19 mouse cellular contexts compared by ENCODE assay signal in genomic region chr5:111164348-111164920, GRCm38 (mm10).
A peak's percentile ranks its signal among the peaks of the same experiment; 100 is the strongest.
DNase-seq lines count a peak whose midpoint lies in the region; ATAC-seq and TF ChIP-seq lines count a peak whose summit lies in the region.
"Had no signal": no experiment of that assay in that cellular context is flagged by ENCODE, and none has a peak within 500 bp of the region (broad histone marks: within the 10 kb centered on the region; RNA-seq: fewer than 3 reads in every experiment).

No protein-coding gene starts in this region.

- H3K27ac ChIP-seq in forebrain, embryonic 14.5 days (ENCODE audit: low read depth, low read length) = 0 out of 2 replicates have a peak overlapping the region, but pooled peaks have one; percentile 66
- no peak overlapping the region for H3K27ac ChIP-seq in forebrain, postnatal 0 days (ENCODE audit: low read depth, low read length)
- 0 out of 2 replicates have a peak overlapping the region, but pooled peaks have one; percentile 31 for H3K27ac ChIP-seq in neural tube, embryonic 11.5 days (ENCODE audit: low read depth, low read length)
- peak overlapping the region; percentile 69 for H3K27ac ChIP-seq in midbrain, embryonic 15.5 days
- H3K27ac ChIP-seq: embryonic facial prominence, embryonic 12.5 days; limb, embryonic 10.5 days; stomach, embryonic 15.5 days had no signal

- peaks cover 37% of the 10 kb centered on the region for H3K4me1 ChIP-seq in forebrain, embryonic 14.5 days (ENCODE audit: control insufficient read depth, insufficient read depth, low read length)
- peaks cover 23% of the 10 kb centered on the region for H3K4me1 ChIP-seq in forebrain, postnatal 0 days (ENCODE audit: insufficient read depth)
- peaks cover 23% of the 10 kb centered on the region for H3K4me1 ChIP-seq in neural tube, embryonic 11.5 days (ENCODE audit: control insufficient read depth, insufficient read depth, low read length)
- H3K4me1 ChIP-seq in midbrain, embryonic 15.5 days = peaks cover 65% of the 10 kb centered on the region

- WGBS in forebrain, embryonic 14.5 days = 32% methylated on average over 9 of the region's 9 CpGs
- 31% methylated on average over 9 of the region's 9 CpGs for WGBS in forebrain, postnatal 0 days
- WGBS in neural tube, embryonic 11.5 days = 25% methylated on average over 9 of the region's 9 CpGs
- 15% methylated on average over 9 of the region's 9 CpGs for WGBS in midbrain, embryonic 15.5 days

- no peaks in the 10 kb centered on the region for H3K27me3 ChIP-seq in forebrain, embryonic 14.5 days (replicated peaks; ENCODE audit: control insufficient read depth, insufficient read depth, low read length)
- H3K27me3 ChIP-seq in forebrain, postnatal 0 days (ENCODE audit: insufficient read depth, low read length) = no peaks in the 10 kb centered on the region
- H3K27me3 ChIP-seq in neural tube, embryonic 11.5 days (ENCODE audit: control insufficient read depth, insufficient read depth, low read length) = no peaks in the 10 kb centered on the region
- no peaks in the 10 kb centered on the region for H3K27me3 ChIP-seq in midbrain, embryonic 15.5 days (replicated peaks)
- H3K27me3 ChIP-seq: embryonic facial prominence, embryonic 12.5 days; stomach, embryonic 15.5 days had no signal

- H3K4me2 ChIP-seq in forebrain, embryonic 14.5 days (ENCODE audit: low read length) = no peak overlapping the region
- no peak overlapping the region for H3K4me2 ChIP-seq in forebrain, postnatal 0 days (ENCODE audit: low read depth)
- no peak overlapping the region for H3K4me2 ChIP-seq in neural tube, embryonic 11.5 days (ENCODE audit: low read depth)
- H3K4me2 ChIP-seq in midbrain, embryonic 15.5 days = no peak overlapping the region
- H3K4me2 ChIP-seq: embryonic facial prominence, embryonic 12.5 days; heart, embryonic 12.5 days; liver, embryonic 11.5 days; stomach, embryonic 15.5 days had no signal

- TF ChIP-seq CTCF in forebrain, postnatal 0 days (IDR thresholded peaks at IDR 0.05; ENCODE audit: low read depth) = no peak

- H3K9me3 ChIP-seq in forebrain, embryonic 14.5 days (replicated peaks; ENCODE audit: control insufficient read depth, low read length) = no peaks in the 10 kb centered on the region
- H3K9me3 ChIP-seq in forebrain, postnatal 0 days (ENCODE audit: low read length) = no peaks in the 10 kb centered on the region
- no peaks in the 10 kb centered on the region for H3K9me3 ChIP-seq in neural tube, embryonic 11.5 days (ENCODE audit: control insufficient read depth, low read length)
- no peaks in the 10 kb centered on the region for H3K9me3 ChIP-seq in midbrain, embryonic 15.5 days
- H3K9me3 ChIP-seq: embryonic facial prominence, embryonic 12.5 days; heart, embryonic 12.5 days; limb, embryonic 10.5 days; stomach, embryonic 15.5 days had no signal

- no peak for ATAC-seq in forebrain, embryonic 14.5 days
- ATAC-seq in forebrain, postnatal 0 days = no peak
- no peak for ATAC-seq in neural tube, embryonic 11.5 days (ENCODE audit: insufficient read depth, low FRiP score, low TSS enrichment)
- no peak for ATAC-seq in midbrain, embryonic 15.5 days (replicated peaks)
- no peak for ATAC-seq in inflammation-experienced regulatory T-cells, adult 6 months
- ATAC-seq: intestine, postnatal 0 days had no signal

- no peak overlapping the region for H3K4me3 ChIP-seq in forebrain, embryonic 14.5 days (ENCODE audit: low read depth, low read length)
- H3K4me3 ChIP-seq in forebrain, postnatal 0 days (ENCODE audit: low read depth, low read length) = no peak overlapping the region
- H3K4me3 ChIP-seq in neural tube, embryonic 11.5 days (ENCODE audit: low read depth, low read length) = no peak overlapping the region
- no peak overlapping the region for H3K4me3 ChIP-seq in midbrain, embryonic 15.5 days
- H3K4me3 ChIP-seq: embryonic facial prominence, embryonic 12.5 days; heart, embryonic 12.5 days; limb, embryonic 10.5 days; stomach, embryonic 15.5 days had no signal

- no peaks in the 10 kb centered on the region for H3K36me3 ChIP-seq in forebrain, embryonic 14.5 days (ENCODE audit: control insufficient read depth, insufficient read depth, low read length)
- H3K36me3 ChIP-seq in forebrain, postnatal 0 days (ENCODE audit: insufficient read depth) = no peaks in the 10 kb centered on the region
- no peaks in the 10 kb centered on the region for H3K36me3 ChIP-seq in neural tube, embryonic 11.5 days (ENCODE audit: control insufficient read depth, insufficient read depth, low read length)
- H3K36me3 ChIP-seq in midbrain, embryonic 15.5 days (replicated peaks) = no peaks in the 10 kb centered on the region
- H3K36me3 ChIP-seq: embryonic facial prominence, embryonic 12.5 days; heart, embryonic 12.5 days; limb, embryonic 10.5 days; stomach, embryonic 15.5 days had no signal

- DNase-seq in forebrain, embryonic 14.5 days (ENCODE audit: low spot score) = no peak
- DNase-seq in forebrain, postnatal 0 days = no peak
- no peak for DNase-seq in neural tube, embryonic 11.5 days (ENCODE audit: low spot score)
- no peak for DNase-seq in neural tube, embryonic 10.5 days (ENCODE audit: extremely low spot score, low spot score)
- DNase-seq in cerebellum, adult 11-12 months = no peak
- DNase-seq in B cell, adult 2 months = no peak
- DNase-seq: adrenal gland, postnatal 25 days; cerebellum, adult 9-10 months; lung, adult 2 months; lung, postnatal 36 days; thymus, adult 2 months had no signal

- peak overlapping the region; percentile 45; the same call in 1 of the 2 replicates for H3K9ac ChIP-seq in forebrain, embryonic 14.5 days (ENCODE audit: low read length)
- no peak overlapping the region for H3K9ac ChIP-seq in forebrain, postnatal 0 days
- no peak overlapping the region for H3K9ac ChIP-seq in neural tube, embryonic 11.5 days (ENCODE audit: low read length)
- H3K9ac ChIP-seq in midbrain, embryonic 15.5 days = no peak overlapping the region
- H3K9ac ChIP-seq: embryonic facial prominence, embryonic 12.5 days; heart, embryonic 12.5 days; stomach, embryonic 15.5 days had no signal
